Mouse (Mus musculus) neural tube, embryonic 14.5 days (tissue): ENCODE data around the gene Lrrc42. TPM values are rescaled to one million over a fixed set of nuclear protein-coding genes. Genes with fewer than 3 reads are reported as not detected.

Experiments
- ATAC-seq: fragments of 200-750 bp; cut with Nextera tagmentation; 2 replicates; pipeline ENCODE4 v1.8.0; 2017; ENCODE audit warnings: low read depth, mild to moderate bottlenecking, moderate TSS enrichment, moderate library complexity
- H3K27ac ChIP-seq: fragments of 300-500 bp; sonication (generic); 2 replicates; pipeline ENCODE4 v1.5.1; 2014; ENCODE audit warnings: low read depth, mild to moderate bottlenecking, control low read depth, low read length, moderate library complexity, mixed read lengths
- H3K27me3 ChIP-seq: fragments of 300-500 bp; sonication (generic); 2 replicates; pipeline ENCODE4 v1.6.1; 2014; ENCODE audit warnings: low read length; ENCODE audit not compliant: control insufficient read depth, insufficient read depth
- H3K36me3 ChIP-seq: fragments of 300-500 bp; sonication (generic); 2 replicates; pipeline ENCODE4 v1.6.1; 2014; ENCODE audit warnings: low read length, mixed read lengths; ENCODE audit not compliant: control insufficient read depth, insufficient read depth
- H3K4me1 ChIP-seq: fragments of 300-500 bp; sonication (generic); 2 replicates; pipeline ENCODE4 v1.6.1; 2014; ENCODE audit warnings: low read length; ENCODE audit not compliant: control insufficient read depth, insufficient read depth
- H3K4me2 ChIP-seq: fragments of 300-500 bp; sonication (generic); 2 replicates; pipeline ENCODE4 v1.6.1; 2014; ENCODE audit warnings: mild to moderate bottlenecking, low read depth, low read length, control low read depth
- H3K4me3 ChIP-seq: fragments of 300-500 bp; sonication (generic); 2 replicates; pipeline ENCODE4 v1.5.1; 2014; ENCODE audit warnings: low read depth, low read length, control low read depth, mixed read lengths
- H3K9ac ChIP-seq: fragments of 300-500 bp; sonication (generic); replicated peaks from 2 replicates; pipeline ENCODE4 v1.6.1; 2014; ENCODE audit warnings: low read depth, mild to moderate bottlenecking, control low read depth, low read length, mixed read lengths
- H3K9me3 ChIP-seq: fragments of 300-500 bp; sonication (generic); 2 replicates; pipeline ENCODE4 v1.6.1; 2016; ENCODE audit warnings: low read length; ENCODE audit not compliant: control insufficient read depth
- WGBS: fragments of 180-500 bp; shearing (Covaris S2); extraction: QIAGEN DNeasy Blood & Tissue Kit; methylation state at CpG from one replicate; pipeline ENCODE4 v1.1.7; 2014; 5-methylcytosine and 5-hydroxymethylcytosine counted together
- polyA plus RNA-seq: library from polyadenylated mRNA; unstranded; fragments of >200 nt; fragmentation: Nextera tagmentation; extraction: Ambion mirVana; gene quantifications from 2 replicates; pipeline ENCODE4 v1.2.1, GENCODE M21; 2014

Gene Lrrc42
- polyA plus RNA-seq, 1 experiment from 2014 or later = 56.0 TPM

GRCm38 (mm10) chr4:107291611-107292272, 38.4 kb upstream of the Lrrc42 start:
- Histone ChIP-seq H3K4me2 (no peak overlapping the region), H3K4me1 (no peaks in the 10 kb centered on the region), H3K4me3 (no peak overlapping the region), H3K27me3 (no peaks in the 10 kb centered on the region), H3K9me3 (no peaks in the 10 kb centered on the region), H3K9ac (no peak overlapping the region), H3K36me3 (no peaks in the 10 kb centered on the region), H3K27ac (no peak overlapping the region)
- 85% methylated on average over 7 of the region's 7 CpGs for WGBS
- ATAC-seq = no peak

- ATAC-seq = no peak
- no peak overlapping the region for H3K4me3 ChIP-seq
- no peak overlapping the region for H3K4me2 ChIP-seq
- H3K4me1 ChIP-seq = no peaks in the 10 kb centered on the region
- no peaks in the 10 kb centered on the region for H3K27me3 ChIP-seq
- 95% methylated on average over 2 of the region's 2 CpGs for WGBS
- H3K36me3 ChIP-seq = no peaks in the 10 kb centered on the region
- no peak overlapping the region for H3K9ac ChIP-seq
- H3K27ac ChIP-seq = no peak overlapping the region
- no peaks in the 10 kb centered on the region for H3K9me3 ChIP-seq
These were observed 34.2 kb upstream of the Lrrc42 start for GRCm38 (mm10) chr4:107287517-107287916.

- Histone ChIP-seq H3K9me3 (no peaks in the 10 kb centered on the region), H3K4me2 (no peak overlapping the region), H3K36me3 (no peaks in the 10 kb centered on the region), H3K9ac (no peak overlapping the region), H3K4me3 (no peak overlapping the region), H3K27me3 (no peaks in the 10 kb centered on the region), H3K27ac (no peak overlapping the region), H3K4me1 (no peaks in the 10 kb centered on the region)
- WGBS = 95% methylated on average over 8 of the region's 8 CpGs
- ATAC-seq = no peak
These were observed 33.1 kb upstream of the Lrrc42 start for GRCm38 (mm10) chr4:107286386-107286785.

- Histone ChIP-seq H3K9ac (no peak overlapping the region), H3K27me3 (no peaks in the 10 kb centered on the region), H3K4me2 (no peak overlapping the region), H3K27ac (no peak overlapping the region), H3K9me3 (no peaks in the 10 kb centered on the region), H3K4me1 (no peaks in the 10 kb centered on the region), H3K36me3 (peaks cover 3% of the 10 kb centered on the region; the same call in 1 of the 2 replicates), H3K4me3 (no peak overlapping the region)
- ATAC-seq = no peak
- WGBS = 72% methylated on average over 3 of the region's 3 CpGs
These were observed 32.3 kb upstream of the Lrrc42 start for GRCm38 (mm10) chr4:107285446-107286200.

- 81% methylated on average over 7 of the region's 7 CpGs for WGBS
- Histone ChIP-seq H3K36me3 (peaks cover 5% of the 10 kb centered on the region), H3K27me3 (no peaks in the 10 kb centered on the region), H3K27ac (no peak overlapping the region), H3K9ac (no peak overlapping the region), H3K4me2 (no peak overlapping the region), H3K4me3 (no peak overlapping the region), H3K9me3 (no peaks in the 10 kb centered on the region), H3K4me1 (peaks cover 8% of the 10 kb centered on the region; the same call in 1 of the 2 replicates)
- ATAC-seq = no peak
These were observed 27.6 kb upstream of the Lrrc42 start for GRCm38 (mm10) chr4:107280843-107281475.

GRCm38 (mm10) chr4:107278188-107278707, 24.9 kb upstream of the Lrrc42 start:
- no peak overlapping the region for H3K9ac ChIP-seq
- no peak overlapping the region for H3K4me2 ChIP-seq
- no peak overlapping the region for H3K4me3 ChIP-seq
- ATAC-seq = no peak
- 17% methylated on average over 8 of the region's 8 CpGs for WGBS
- no peak overlapping the region for H3K27ac ChIP-seq
- peaks cover 8% of the 10 kb centered on the region; the same call in 1 of the 2 replicates for H3K4me1 ChIP-seq
- H3K9me3 ChIP-seq = no peaks in the 10 kb centered on the region
- no peaks in the 10 kb centered on the region for H3K27me3 ChIP-seq
- peaks cover 8% of the 10 kb centered on the region for H3K36me3 ChIP-seq

- no peak overlapping the region for H3K4me3 ChIP-seq
- no peaks in the 10 kb centered on the region for H3K27me3 ChIP-seq
- ATAC-seq = no peak
- H3K9ac ChIP-seq = no peak overlapping the region
- H3K36me3 ChIP-seq = peaks cover 3% of the 10 kb centered on the region; the same call in 1 of the 2 replicates
- peaks cover 8% of the 10 kb centered on the region; the same call in 1 of the 2 replicates for H3K4me1 ChIP-seq
- H3K9me3 ChIP-seq = no peaks in the 10 kb centered on the region
- H3K4me2 ChIP-seq = no peak overlapping the region
- WGBS = 91% methylated on average over 5 of the region's 5 CpGs
- H3K27ac ChIP-seq = no peak overlapping the region
These were observed 21.2 kb upstream of the Lrrc42 start for GRCm38 (mm10) chr4:107274511-107274910.

GRCm38 (mm10) chr4:107273683-107274082, 20.4 kb upstream of the Lrrc42 start:
- no peak overlapping the region for H3K9ac ChIP-seq
- no peaks in the 10 kb centered on the region for H3K27me3 ChIP-seq
- no peaks in the 10 kb centered on the region for H3K9me3 ChIP-seq
- H3K4me1 ChIP-seq = peaks cover 6% of the 10 kb centered on the region; the same call in 1 of the 2 replicates
- no peak overlapping the region for H3K4me2 ChIP-seq
- H3K4me3 ChIP-seq = no peak overlapping the region
- peaks cover 3% of the 10 kb centered on the region; the same call in 1 of the 2 replicates for H3K36me3 ChIP-seq
- H3K27ac ChIP-seq = no peak overlapping the region
- 78% methylated on average over 4 of the region's 4 CpGs for WGBS
- no peak for ATAC-seq
